Mouse (Mus musculus): ENCODE results near the gene Filip1. TPM values are rescaled to one million over a fixed set of nuclear protein-coding genes. Genes with fewer than 3 reads are reported as not detected.
A peak's percentile ranks its signal among the peaks of the same experiment; 100 is the strongest.

The Filip1 gene
- polyA plus RNA-seq, 1 experiment from 2014 or later = 2.5 TPM

- ATAC-seq (peak; percentile 86), DNase-seq (ENCODE audit: low spot score) (peak; percentile 51)
- Histone ChIP-seq H3K9ac (ENCODE audit: low read length) (peak overlapping the region; percentile 38; the same call in 1 of the 2 replicates), H3K4me2 (ENCODE audit: low read length) (peak overlapping the region; percentile 30), H3K27me3 (replicated peaks; ENCODE audit: control insufficient read depth, insufficient read depth, low read length) (no peaks in the 10 kb centered on the region), H3K9me3 (replicated peaks; ENCODE audit: control insufficient read depth, low read length) (no peaks in the 10 kb centered on the region), H3K27ac (ENCODE audit: low read depth, low read length) (no peak overlapping the region), H3K36me3 (ENCODE audit: control insufficient read depth, insufficient read depth, low read length) (no peaks in the 10 kb centered on the region), H3K4me3 (ENCODE audit: low read depth, low read length) (no peak overlapping the region), H3K4me1 (ENCODE audit: control insufficient read depth, insufficient read depth, low read length) (no peaks in the 10 kb centered on the region)
- 55% methylated on average over 16 of the region's 16 CpGs for WGBS
These were observed 50.9 kb downstream of the Filip1 start for GRCm38 (mm10) chr9:79961630-79962285.

- Histone ChIP-seq H3K9ac (ENCODE audit: low read length) (no peak overlapping the region), H3K4me1 (ENCODE audit: control insufficient read depth, insufficient read depth, low read length) (no peaks in the 10 kb centered on the region), H3K4me3 (ENCODE audit: low read depth, low read length) (no peak overlapping the region), H3K27me3 (replicated peaks; ENCODE audit: control insufficient read depth, insufficient read depth, low read length) (no peaks in the 10 kb centered on the region), H3K4me2 (ENCODE audit: low read length) (no peak overlapping the region), H3K9me3 (replicated peaks; ENCODE audit: control insufficient read depth, low read length) (no peaks in the 10 kb centered on the region), H3K27ac (ENCODE audit: low read depth, low read length) (no peak overlapping the region), H3K36me3 (ENCODE audit: control insufficient read depth, insufficient read depth, low read length) (no peaks in the 10 kb centered on the region)
- 93% methylated on average over 6 of the region's 6 CpGs for WGBS
- DNase-seq (ENCODE audit: low spot score) (no peak), ATAC-seq (no peak)
These were observed 52.2 kb downstream of the Filip1 start for GRCm38 (mm10) chr9:79960453-79960852.

DNA sequence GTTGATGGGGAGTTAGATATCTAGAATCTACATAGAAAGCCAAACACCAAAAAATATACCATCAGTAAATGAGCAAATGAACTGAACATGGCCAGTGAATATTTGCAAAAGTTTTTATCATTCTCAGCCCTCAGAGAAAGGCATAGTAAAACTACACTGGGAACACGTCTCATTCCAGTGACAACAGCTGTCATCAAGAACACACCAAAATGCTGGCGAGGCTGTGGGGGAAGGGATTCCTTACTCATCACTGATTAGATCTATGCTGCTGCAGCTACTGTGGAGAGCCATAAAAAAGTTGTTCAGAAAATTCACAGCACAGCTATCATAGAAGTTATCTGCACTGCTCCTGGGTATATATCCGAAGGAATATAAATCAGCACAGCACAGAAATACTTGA lies 54.3 kb downstream of the Filip1 start:
- Histone ChIP-seq H3K9ac (ENCODE audit: low read length) (no peak overlapping the region), H3K4me2 (ENCODE audit: low read length) (no peak overlapping the region), H3K27me3 (replicated peaks; ENCODE audit: control insufficient read depth, insufficient read depth, low read length) (no peaks in the 10 kb centered on the region), H3K9me3 (replicated peaks; ENCODE audit: control insufficient read depth, low read length) (no peaks in the 10 kb centered on the region), H3K4me1 (ENCODE audit: control insufficient read depth, insufficient read depth, low read length) (no peaks in the 10 kb centered on the region), H3K27ac (ENCODE audit: low read depth, low read length) (no peak overlapping the region), H3K36me3 (ENCODE audit: control insufficient read depth, insufficient read depth, low read length) (no peaks in the 10 kb centered on the region), H3K4me3 (ENCODE audit: low read depth, low read length) (no peak overlapping the region)
- ATAC-seq (no peak), DNase-seq (ENCODE audit: low spot score) (no peak)
- WGBS = 86% methylated on average over 3 of the region's 3 CpGs

DNA sequence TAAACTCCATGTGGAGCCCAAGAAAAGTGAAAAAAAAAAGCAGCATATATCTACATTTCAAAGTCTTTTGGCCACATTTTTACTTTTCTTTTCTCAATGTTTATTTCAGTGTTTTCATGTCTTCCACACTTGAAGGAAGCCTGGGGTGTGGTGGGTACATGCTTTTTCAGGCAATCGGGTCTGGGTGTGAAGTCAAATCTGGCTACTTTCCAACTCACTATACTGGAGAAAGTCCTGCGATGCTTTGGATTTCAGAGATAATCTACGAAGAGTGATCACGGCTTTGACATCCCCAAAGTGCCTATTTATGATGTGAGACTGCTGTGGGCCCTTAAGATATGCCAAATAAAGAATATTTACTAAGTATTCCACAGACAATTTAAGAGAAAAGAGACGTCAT lies 57.7 kb downstream of the Filip1 start:
- Histone ChIP-seq H3K4me1 (ENCODE audit: control insufficient read depth, insufficient read depth, low read length) (no peaks in the 10 kb centered on the region), H3K4me3 (ENCODE audit: low read depth, low read length) (no peak overlapping the region), H3K36me3 (ENCODE audit: control insufficient read depth, insufficient read depth, low read length) (no peaks in the 10 kb centered on the region), H3K9ac (ENCODE audit: low read length) (no peak overlapping the region), H3K27ac (ENCODE audit: low read depth, low read length) (no peak overlapping the region), H3K27me3 (replicated peaks; ENCODE audit: control insufficient read depth, insufficient read depth, low read length) (no peaks in the 10 kb centered on the region), H3K9me3 (replicated peaks; ENCODE audit: control insufficient read depth, low read length) (no peaks in the 10 kb centered on the region), H3K4me2 (ENCODE audit: low read length) (no peak overlapping the region)
- WGBS = 81% methylated on average over 5 of the region's 5 CpGs
- no peak for DNase-seq (ENCODE audit: low spot score)
- ATAC-seq = no peak

DNA sequence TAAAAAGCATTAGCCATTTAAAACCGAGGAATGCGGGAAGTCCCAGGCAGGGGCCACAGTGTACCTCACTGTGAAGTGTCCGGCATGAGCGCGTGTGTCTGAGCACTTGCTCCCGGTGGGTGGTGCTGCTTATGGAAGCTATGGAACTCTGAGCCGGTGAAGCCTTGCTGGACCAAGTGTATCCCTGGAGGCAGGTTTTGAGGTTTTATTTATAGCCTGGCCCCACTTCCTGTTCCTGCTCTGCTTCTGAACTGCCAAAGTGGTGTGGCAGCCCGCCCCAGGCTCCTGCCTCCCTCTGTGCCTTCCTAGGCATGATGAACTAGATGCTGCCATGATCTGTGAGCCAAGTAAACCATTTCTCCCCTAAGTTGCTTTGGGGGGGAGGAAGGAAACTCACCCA lies 60.7 kb downstream of the Filip1 start:
- Histone ChIP-seq H3K9me3 (replicated peaks; ENCODE audit: control insufficient read depth, low read length) (no peaks in the 10 kb centered on the region), H3K4me3 (ENCODE audit: low read depth, low read length) (no peak overlapping the region), H3K27me3 (replicated peaks; ENCODE audit: control insufficient read depth, insufficient read depth, low read length) (no peaks in the 10 kb centered on the region), H3K9ac (ENCODE audit: low read length) (no peak overlapping the region), H3K27ac (ENCODE audit: low read depth, low read length) (no peak overlapping the region), H3K4me2 (ENCODE audit: low read length) (no peak overlapping the region), H3K36me3 (ENCODE audit: control insufficient read depth, insufficient read depth, low read length) (no peaks in the 10 kb centered on the region), H3K4me1 (ENCODE audit: control insufficient read depth, insufficient read depth, low read length) (no peaks in the 10 kb centered on the region)
- DNase-seq (ENCODE audit: low spot score) = no peak
- 86% methylated on average over 8 of the region's 8 CpGs for WGBS
- ATAC-seq = no peak

- H3K4me1 ChIP-seq (ENCODE audit: control insufficient read depth, insufficient read depth, low read length) = no peaks in the 10 kb centered on the region
- H3K27me3 ChIP-seq (replicated peaks; ENCODE audit: control insufficient read depth, insufficient read depth, low read length) = no peaks in the 10 kb centered on the region
- 94% methylated on average over 5 of the region's 5 CpGs for WGBS
- H3K27ac ChIP-seq (ENCODE audit: low read depth, low read length) = no peak overlapping the region
- no peaks in the 10 kb centered on the region for H3K9me3 ChIP-seq (replicated peaks; ENCODE audit: control insufficient read depth, low read length)
- ATAC-seq (no peak), DNase-seq (ENCODE audit: low spot score) (no peak)
- H3K4me3 ChIP-seq (ENCODE audit: low read depth, low read length) = no peak overlapping the region
- no peak overlapping the region for H3K4me2 ChIP-seq (ENCODE audit: low read length)
- no peak overlapping the region for H3K9ac ChIP-seq (ENCODE audit: low read length)
- no peaks in the 10 kb centered on the region for H3K36me3 ChIP-seq (ENCODE audit: control insufficient read depth, insufficient read depth, low read length)
These were observed 61.3 kb downstream of the Filip1 start for GRCm38 (mm10) chr9:79951339-79951738.

DNA sequence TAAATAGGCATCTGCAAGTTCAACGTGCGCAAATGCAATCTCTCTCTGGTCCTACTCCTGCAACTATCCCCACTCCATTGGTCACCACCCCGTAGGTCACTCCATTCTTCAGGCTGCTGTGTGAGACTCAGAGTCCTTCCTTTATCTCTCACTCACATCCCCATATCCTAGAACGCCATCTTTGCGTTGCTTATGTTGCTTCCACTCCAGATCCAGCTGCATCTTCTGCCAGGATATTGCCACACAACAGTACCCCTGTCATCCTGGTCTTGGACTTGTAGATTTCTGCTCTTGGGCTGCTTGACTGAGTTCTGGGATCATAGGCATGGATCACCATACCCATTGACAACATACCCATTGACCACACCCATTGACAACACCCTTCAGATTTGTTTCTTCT lies 62.0 kb downstream of the Filip1 start:
- no peaks in the 10 kb centered on the region for H3K27me3 ChIP-seq (replicated peaks; ENCODE audit: control insufficient read depth, insufficient read depth, low read length)
- H3K4me2 ChIP-seq (ENCODE audit: low read length) = no peak overlapping the region
- H3K36me3 ChIP-seq (ENCODE audit: control insufficient read depth, insufficient read depth, low read length) = no peaks in the 10 kb centered on the region
- ATAC-seq (no peak), DNase-seq (ENCODE audit: low spot score) (no peak)
- WGBS = 90% methylated on average over 5 of the region's 5 CpGs
- no peak overlapping the region for H3K9ac ChIP-seq (ENCODE audit: low read length)
- no peaks in the 10 kb centered on the region for H3K4me1 ChIP-seq (ENCODE audit: control insufficient read depth, insufficient read depth, low read length)
- no peak overlapping the region for H3K27ac ChIP-seq (ENCODE audit: low read depth, low read length)
- H3K9me3 ChIP-seq (replicated peaks; ENCODE audit: control insufficient read depth, low read length) = no peaks in the 10 kb centered on the region
- no peak overlapping the region for H3K4me3 ChIP-seq (ENCODE audit: low read depth, low read length)

DNA sequence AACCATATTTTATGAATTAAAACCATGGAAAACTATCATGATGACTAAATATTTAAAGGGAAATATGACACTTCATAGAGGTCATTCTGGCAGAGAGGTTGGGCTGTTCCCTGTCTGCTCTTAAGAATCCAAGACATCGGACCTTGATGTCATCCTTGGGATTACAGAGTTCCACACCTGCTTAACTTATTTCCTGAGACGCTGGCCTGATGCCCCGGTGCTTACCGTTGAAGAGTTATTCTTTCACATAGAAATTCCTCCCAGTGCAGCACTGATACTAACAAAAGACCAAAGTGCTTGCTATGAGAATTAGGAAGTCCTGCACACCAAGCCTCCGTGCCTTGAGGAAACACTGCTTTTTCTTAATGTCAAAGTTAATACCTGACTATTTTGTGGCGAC lies 62.6 kb downstream of the Filip1 start:
- Histone ChIP-seq H3K4me3 (ENCODE audit: low read depth, low read length) (no peak overlapping the region), H3K27ac (ENCODE audit: low read depth, low read length) (no peak overlapping the region), H3K36me3 (ENCODE audit: control insufficient read depth, insufficient read depth, low read length) (no peaks in the 10 kb centered on the region), H3K4me1 (ENCODE audit: control insufficient read depth, insufficient read depth, low read length) (no peaks in the 10 kb centered on the region), H3K9me3 (replicated peaks; ENCODE audit: control insufficient read depth, low read length) (no peaks in the 10 kb centered on the region), H3K4me2 (ENCODE audit: low read length) (no peak overlapping the region), H3K9ac (ENCODE audit: low read length) (no peak overlapping the region), H3K27me3 (replicated peaks; ENCODE audit: control insufficient read depth, insufficient read depth, low read length) (no peaks in the 10 kb centered on the region)
- no peak for DNase-seq (ENCODE audit: low spot score)
- no peak for ATAC-seq
- WGBS = 77% methylated on average over 6 of the region's 6 CpGs

DNA sequence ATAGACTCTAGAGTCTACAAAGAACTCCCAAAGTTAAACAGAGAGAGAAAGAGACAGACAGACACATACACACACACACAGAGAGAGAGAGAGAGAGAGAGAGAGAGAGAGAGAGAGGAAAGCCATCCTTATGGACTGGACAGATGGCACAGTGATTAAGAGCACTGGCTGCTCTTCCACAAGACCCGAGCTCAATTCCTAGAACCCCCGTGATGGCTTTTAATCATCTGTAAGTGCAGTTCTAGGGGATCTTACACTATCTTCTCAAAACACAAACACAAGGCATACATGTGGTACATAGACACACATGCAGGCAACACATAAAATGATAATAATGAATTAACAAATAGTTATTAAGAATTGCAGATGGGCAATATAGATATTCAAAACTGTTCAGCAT lies 64.3 kb downstream of the Filip1 start:
- no peak for DNase-seq (ENCODE audit: low spot score)
- ATAC-seq = no peak
- H3K4me2 ChIP-seq (ENCODE audit: low read length) = no peak overlapping the region
- H3K4me1 ChIP-seq (ENCODE audit: control insufficient read depth, insufficient read depth, low read length) = no peaks in the 10 kb centered on the region
- 79% methylated on average over 2 of the region's 2 CpGs for WGBS
- no peaks in the 10 kb centered on the region for H3K9me3 ChIP-seq (replicated peaks; ENCODE audit: control insufficient read depth, low read length)
- H3K27me3 ChIP-seq (replicated peaks; ENCODE audit: control insufficient read depth, insufficient read depth, low read length) = no peaks in the 10 kb centered on the region
- no peak overlapping the region for H3K4me3 ChIP-seq (ENCODE audit: low read depth, low read length)
- no peak overlapping the region for H3K9ac ChIP-seq (ENCODE audit: low read length)
- H3K36me3 ChIP-seq (ENCODE audit: control insufficient read depth, insufficient read depth, low read length) = no peaks in the 10 kb centered on the region
- no peak overlapping the region for H3K27ac ChIP-seq (ENCODE audit: low read depth, low read length)

All from forebrain, embryonic 14.5 days (tissue).